Mouse (Mus musculus) cerebellum, adult 18-20 months (tissue): Measurements from ENCODE around the gene Rnh1.
A peak's percentile ranks its signal among the peaks of the same experiment; 100 is the strongest.

Experiments used
- DNase-seq, 2 experiments: peaks; one replicate each; pipeline ENCODE4 v3.0.0; 2021

Gene Rnh1

DNA sequence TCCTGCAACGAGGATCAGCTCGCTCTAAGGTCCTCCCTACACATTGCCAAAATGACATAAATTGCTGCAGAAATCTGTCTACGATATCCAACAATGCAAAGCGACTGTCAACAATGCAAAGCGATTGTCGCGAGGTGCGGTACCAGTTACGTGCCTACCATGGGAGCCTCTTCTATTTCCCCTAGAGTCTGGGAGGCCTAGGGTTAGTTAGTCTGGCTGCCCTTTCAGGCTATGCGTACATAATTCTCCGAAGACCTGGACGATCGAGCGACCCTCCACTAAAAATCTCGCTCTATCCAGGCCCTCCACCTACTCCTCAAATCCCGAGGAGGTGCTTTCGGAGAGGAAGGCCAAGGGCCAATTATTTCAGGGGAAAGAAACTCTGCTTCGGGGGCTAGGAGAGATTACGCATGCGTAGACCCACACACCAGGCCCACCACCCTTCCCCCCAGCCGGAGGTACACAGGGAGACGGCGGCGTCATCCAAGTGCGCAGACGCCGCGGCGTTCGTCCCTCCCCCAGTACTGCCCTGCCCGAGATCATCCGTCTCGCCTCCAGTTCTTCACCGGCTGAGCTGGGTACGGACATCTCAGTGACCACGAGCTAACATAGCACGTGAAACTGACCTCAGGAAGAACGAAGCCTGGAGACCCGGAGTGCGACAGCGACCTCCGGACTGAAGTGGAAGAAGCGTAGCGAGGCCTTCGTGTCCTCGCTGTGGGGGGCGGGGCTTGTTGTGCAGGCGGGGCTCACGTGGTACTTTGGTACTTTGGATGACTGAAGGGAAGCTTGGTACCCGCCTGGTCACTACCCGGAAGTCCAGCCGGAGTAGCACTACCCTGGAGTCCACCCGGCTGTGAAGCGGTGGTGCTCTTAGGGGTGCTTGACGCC is at the start of gene Rnh1:
TSS of gene Rnh1 (minus strand) at position 742 of the 891 bp plus-strand sequence.
- DNase-seq, result peak; percentile 91 to 92

DNA sequence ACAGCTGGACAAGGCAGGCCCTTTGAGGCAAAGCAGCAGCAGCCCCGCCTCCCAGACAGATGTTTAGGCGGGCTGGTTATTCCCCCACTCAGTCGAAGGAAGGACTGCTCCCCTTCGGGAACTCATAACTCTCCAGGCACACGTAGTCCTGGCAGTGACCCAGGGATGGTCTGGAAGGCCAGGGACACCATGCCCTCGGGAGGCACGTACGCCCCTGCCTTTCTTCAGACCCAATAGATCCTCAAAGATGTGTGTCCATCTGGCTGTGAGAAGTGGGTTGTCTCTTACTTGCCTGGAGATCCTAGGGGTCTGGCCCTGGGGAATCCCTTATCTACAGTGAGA is 49.4 kb upstream of the Rnh1 start:
- DNase-seq, result no peak

DNA sequence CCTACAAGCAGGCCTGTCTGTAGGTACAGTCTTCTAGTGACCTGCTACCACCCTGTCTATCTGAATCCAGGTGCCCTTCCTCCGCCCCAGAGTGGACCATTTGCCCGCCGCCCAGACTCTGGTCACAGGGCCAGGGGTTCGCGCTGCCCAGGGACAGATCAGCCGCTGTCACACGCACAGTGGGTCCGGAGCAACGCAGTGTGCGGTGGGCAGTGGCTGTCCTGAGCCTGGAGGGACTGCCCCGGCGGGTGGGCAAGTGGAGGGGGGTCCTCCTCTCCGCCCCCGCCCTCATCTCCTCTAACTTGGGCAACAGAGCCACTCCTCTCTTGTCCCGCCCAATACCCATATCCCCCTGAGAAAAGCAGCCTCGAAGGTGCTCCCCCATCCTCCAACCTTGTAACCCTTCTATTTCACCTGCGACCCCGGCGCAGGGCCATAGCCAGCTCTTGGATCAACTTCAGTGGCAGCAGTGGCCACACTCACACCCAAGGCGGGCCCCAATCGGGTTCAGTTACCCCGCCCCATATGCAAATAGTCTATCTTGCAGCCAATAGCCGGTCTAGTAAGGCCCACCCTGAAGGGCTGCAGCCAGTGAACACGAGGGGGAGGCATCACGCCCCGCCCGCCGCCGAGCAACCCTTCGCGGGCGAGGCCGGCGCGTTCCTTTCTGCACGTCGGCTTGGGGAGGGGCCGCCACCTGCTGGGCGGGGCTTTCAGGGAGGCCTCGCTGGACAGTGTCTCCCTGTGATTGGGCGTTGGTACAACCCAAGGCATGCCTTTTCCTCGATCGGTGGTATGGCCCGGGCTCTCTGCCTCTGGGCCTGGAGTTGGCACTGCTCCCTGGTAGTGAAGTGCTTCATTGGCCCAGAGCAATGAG is 48.8 kb upstream of the Rnh1 start:
- DNase-seq, result peak; percentile 86 to 92

DNA sequence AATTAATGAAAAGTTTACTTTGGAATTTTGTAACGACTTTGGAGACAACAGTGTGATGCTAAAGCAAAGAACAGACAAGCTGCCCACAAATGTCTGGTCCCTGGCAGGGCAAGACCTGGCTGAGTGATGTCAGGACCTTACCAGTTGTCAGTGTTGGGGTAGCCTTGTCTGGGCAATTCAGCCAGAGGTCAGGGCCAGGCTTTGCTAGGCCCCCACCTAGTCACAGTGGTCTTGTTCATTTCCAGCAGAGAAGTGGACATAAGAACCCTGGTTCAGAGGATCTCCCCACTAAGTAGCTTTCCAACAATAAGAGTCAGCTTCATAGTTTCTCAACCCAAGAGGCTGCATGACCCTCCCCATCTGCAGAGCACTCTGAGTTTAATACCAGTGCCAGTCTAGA is 47.7 kb upstream of the Rnh1 start:
- DNase-seq, result no peak

DNA sequence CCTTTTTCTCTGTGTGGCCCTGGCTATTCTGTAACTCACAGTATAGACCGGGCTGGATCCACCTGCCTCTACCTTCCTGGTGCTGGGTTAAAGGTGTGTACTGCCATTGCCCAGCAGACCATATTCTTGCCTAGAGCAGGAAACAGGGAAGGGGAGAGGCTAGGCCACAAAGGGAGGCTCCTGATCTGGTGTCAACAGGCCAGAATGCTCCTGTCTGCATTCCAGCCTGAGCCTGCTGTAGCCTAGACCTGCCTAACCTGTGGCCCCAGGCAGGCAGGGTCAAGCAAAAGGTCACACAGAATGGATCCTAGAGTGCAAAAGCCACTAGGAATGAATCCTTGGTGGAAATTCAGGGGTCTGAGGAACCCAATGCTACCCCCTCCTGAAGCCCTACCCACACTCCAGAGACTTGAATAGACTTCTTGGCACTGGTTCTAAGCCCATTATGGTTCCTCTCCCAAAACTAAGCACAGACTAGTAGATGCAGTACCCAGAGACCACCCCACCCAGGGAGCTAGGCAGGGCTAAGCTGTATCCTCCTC is 47.0 kb upstream of the Rnh1 start:
- no peak for DNase-seq

DNA sequence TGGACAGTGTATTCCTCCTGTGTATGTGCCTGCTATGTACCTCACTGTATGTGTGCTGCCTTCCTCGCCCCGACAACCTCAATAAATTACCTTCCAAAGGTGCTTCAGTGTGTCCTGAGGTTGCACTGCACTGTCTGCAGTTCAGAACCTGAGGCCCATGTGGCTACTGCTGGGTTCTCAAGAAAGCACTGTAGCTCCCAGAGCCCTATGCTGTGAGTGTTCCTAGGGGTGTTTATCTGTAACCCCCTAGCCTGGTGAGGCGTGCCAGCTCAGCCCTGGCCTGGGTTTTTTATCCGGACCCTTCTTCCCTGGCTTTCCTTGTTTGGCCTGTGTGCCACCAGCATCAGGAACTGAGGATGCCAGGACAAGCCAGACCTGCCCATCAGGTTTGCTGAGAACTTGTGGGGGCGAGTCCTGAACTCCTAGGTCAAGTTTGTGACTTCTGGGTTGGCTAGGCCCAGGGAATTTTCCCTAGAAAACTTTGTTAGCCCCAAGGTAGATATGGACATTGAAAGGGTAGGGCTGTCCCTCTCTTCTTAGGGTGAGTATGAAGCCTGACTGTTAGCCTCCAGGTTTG is 46.0 kb upstream of the Rnh1 start:
- no peak for DNase-seq

DNA sequence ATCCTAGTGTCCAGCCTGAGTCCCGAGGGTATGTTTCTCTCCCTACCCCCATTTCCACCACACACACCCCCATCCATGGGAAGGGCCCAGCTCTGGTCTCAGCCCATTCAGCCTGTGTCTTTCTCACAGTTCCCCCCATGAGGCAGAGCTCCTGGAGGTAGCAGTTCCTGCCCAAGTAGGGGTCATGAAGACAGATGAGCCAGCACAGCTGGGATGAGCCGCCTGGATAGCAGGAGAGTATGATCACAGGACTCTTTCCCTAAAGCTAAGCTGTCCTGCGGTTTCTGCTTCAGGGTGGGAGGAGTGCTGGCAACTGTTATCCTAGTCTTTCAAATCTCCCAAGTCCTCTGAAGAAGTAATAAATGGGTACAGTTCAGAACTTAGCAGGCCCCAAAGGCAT is 45.5 kb upstream of the Rnh1 start:
- DNase-seq, result no peak

DNA sequence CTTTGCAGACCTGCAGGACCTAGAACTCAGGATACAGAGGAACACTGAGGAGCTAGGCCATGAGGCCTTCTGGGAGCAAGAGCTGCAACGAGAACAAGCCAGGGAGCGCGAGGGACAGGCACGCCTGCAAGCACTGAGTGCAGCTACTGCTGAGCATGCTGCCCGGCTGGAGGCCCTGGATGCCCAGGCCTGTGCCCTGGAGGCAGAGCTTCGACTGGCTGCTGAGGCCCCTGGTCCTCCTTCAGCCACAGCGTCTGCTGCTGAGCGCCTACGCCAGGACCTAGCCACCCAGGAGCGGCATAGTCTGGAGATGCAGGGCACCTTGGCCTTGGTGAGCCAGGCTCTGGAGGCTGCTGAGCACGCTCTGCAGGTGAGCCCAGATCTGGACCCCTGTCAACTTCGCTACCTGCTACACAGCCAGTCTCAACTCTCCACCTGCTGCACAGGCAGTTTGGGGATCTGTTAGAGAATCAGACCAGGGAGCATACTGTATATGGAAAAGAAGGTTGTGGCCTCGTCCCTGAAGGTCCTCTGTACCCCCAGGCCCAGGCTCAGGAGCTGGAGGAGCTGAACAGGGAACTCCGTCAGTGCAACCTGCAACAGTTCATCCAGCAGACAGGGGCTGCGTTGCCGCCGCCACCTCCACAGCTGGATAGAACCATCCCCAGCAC is 44.8 kb upstream of the Rnh1 start:
- DNase-seq, result no peak

DNA sequence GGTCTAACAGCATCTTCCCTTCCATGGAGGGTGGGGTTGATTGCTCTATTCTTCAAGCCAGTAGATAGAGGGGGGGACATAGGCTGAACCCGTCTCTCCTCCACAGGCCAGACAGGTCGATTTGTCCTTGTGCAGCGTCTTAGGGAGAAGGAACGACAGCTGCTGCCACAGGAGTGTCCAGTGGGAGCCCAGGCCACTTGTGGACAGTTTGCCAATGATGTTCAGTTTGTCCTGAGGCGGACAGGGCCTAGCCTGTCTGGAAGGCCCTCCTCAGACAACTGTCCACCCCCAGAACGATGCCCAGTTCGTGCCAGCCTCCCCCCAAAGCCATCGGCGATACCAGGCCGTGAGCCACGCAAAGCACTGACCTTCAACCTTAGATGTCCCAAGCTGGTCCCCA is 44.2 kb upstream of the Rnh1 start:
- DNase-seq, result no peak

DNA sequence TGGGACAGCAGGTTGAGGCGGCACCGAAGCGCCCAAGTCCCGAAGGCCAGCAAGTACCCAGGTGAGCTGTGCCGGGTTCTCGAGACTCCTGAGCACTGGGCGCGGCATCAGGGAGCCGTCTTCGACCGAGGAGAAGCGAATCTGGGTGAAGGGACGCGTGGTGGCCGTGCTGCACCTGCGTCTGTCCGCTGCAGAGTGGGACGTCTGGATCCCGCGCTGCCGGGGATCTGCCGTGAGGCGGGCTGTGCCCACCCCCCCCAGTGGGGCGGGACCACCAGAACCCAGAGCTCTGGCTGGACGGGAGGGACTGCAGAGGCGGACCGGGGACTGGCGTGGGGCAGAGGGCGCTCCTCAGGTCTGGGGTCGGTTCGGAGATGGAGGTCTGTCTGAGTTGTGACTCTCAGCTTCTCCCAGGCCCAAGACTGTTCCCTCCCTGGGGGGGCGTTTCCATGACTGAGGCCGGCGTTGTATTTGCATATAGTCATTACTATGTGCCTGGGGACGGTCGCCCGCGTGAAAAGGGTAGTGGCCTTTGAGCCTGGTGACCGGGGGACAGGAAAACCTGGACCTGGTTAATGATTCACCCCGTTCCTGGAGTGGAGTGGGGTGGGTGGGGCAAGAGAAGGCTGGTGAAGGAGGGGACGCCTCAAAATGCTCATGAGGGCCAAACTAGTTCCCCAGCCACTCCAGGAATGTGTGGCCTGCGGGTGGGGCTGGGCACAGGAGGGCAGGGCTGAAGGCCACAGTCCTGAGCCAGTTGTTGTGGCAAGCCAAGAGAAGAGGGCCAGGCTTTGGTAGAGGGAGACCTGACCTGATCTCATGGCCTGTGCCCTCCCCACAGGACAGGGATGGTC is 43.5 kb upstream of the Rnh1 start:
- DNase-seq, result no peak

DNA sequence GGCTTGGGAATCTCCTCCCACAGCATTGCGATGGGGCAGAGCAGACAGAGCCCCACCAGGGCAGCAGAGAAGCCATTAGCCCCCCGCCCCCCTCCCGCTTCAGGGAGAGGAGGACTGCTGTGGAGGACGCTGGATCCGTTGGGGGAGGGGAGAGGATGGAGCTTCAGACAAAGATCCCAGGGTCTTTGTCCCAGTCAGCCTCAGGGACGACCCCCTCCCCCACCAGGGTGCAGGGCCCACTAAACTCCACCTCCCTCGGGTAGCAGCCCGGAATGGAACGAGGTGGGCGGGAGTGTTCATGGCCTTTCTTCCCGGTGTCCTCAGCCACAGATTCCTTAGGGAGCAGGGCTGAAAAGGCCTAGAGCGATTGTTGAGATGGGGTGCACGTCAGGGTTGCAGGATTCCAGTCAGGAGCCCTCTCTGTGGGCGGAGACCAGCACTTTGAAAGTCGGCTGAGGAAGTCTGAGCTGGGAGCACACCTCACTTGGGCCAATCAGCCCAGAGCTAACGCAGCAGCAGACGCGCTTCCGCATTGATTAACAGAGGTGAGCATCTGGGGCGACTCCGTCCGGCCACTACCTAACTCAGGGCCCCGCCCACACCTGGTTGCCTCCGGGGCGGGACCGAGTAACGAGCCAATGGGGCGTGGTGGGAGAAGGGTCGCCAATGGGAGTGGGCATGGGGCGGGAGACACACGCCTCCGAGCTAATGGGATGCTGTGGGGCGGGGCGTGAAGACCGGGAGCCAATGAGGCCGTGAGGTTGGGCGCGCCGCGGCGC is 42.6 kb upstream of the Rnh1 start, which contains the start of gene Rassf7:
TSS of gene Rassf7 (plus strand) at position 760 of the 779 bp plus-strand sequence.
- DNase-seq, result peak; percentile 85 to 94

DNA sequence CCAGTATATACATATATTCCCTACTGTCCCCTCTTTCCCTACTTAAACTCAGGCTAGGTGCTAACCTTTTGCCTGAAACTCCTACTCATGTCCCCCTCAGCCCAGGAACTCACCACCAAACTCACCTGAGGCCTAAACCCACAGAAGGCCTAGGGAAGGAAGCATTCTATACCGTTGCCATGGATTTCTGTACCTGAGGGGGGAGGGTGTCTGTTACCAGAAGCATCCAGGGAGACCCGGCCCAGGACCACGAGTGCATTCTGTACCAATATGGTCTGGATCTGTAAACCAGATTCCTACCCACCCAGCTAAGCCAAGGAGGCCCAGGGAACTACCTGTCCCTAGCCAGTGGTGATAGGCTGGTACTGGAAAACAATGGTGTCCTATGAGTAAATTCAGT is 41.7 kb upstream of the Rnh1 start:
- no peak for DNase-seq

DNA sequence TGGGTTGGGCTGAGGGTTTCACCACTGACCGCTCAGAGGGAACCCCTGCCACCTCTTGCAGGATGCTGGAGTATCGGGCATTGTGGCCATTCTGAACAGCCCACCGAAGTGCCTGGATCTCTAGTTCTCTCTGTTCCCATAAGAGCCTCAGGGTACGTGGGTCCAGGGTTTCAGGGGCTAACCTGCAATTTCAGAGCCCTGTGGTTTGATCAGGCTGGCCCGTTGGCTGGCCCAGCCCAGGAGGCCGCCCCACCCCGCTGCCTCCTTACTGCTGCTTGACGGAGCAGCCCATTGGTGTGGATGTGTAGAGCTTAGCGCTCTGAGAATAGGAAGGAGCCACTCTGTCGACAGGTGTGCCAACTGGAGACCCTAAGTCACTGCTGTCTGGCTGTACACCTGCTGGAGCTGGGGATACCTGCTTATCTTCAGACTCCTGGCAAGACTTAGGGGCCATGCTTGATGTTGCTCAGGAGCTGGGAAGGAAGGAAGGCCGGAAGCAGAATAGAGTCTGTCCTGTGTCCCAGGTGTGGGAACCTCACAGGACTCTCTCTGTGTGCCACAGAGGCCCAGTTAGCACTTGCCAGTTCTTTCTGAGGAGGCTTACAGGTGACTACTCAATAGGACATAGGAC is 41.1 kb upstream of the Rnh1 start, which contains the start of gene Lmntd2:
TSS of gene Lmntd2 (minus strand) at position 476 of the 631 bp plus-strand sequence.
- DNase-seq, result no peak

DNA sequence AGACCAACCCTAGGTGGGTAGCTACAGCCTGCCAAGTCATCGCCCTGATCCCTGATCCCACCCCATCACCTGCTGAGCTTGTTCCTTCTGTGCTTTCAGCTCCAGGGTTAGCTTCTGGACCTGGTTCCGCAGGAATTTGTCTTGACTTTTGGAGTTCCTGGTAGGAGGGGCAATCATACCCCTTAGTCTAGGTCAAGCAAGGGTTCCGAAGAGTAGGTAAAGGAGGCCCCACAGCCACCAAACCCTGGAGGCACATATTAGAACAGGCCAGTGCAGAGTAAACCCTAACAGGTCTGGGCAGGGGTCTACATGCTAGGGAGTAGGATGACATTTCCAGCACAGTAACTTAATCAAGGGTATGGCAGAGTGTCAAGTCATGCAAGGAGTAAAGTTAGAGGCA is 40.5 kb upstream of the Rnh1 start:
- no peak for DNase-seq

DNA sequence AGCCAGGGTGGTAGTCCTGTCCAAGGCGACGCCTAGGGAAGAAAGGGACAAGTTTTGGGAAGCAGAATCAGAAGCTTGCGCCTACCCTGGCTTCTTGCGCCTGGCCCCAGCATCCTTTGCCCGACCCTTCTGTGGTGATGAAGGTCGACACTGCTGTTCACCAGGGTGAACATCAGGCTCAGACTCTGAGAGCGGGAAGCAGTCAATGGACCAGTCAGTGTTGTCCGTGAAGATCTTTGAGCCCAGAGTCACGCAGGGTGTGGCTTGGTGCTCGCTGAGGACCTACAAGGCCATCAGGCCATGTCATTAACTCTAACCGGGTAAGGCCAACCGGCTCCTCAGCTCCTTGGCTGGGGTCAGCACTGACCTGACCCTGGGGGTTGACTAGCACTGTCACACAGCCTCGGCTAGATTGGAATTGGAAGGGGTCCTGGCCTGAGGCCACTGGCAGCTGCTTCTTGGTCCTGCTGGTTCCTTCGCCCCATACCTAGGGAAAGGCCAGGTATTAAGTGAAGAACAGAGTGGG is 38.0 kb upstream of the Rnh1 start:
- DNase-seq, result no peak

DNA sequence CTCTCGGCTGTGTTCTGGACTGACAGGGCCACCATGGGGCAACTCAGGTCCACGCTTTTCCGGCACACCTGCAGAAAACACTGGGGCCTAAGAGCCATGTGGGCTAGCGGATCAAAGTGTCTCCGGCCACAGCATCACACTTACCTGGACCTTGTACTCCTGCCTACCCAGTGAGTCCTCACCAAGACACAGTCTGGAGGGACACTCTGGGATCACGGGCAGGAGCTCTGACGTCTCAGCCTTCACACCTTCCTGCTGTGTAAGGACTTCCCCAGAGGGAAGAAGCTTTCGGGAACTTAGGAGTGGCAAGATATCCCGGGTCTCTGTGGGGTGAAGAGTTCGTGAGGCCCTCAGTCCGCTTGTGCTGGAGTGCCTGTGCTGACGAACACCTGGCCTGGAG is 37.5 kb upstream of the Rnh1 start:
- DNase-seq, result no peak

DNA sequence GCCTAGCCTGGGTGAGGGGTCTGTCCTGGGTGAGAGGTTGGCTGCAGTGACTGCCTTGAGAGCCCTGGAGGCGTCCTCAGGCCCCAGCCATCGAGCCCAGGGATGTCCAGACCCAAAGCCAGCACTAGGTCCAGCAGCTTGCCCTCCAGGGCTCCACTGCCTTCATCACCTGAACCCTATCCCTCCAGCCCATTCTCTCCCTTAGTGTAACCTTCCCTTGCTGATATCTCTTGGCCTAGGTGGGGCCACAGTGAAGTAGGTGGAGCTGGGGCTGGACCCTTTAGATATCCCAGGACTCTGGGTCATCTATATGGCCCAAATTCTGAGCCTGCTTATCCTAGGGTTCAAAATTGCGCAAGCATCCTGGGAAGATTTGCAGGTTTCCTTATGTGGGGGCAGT is 36.9 kb upstream of the Rnh1 start:
- no peak for DNase-seq

DNA sequence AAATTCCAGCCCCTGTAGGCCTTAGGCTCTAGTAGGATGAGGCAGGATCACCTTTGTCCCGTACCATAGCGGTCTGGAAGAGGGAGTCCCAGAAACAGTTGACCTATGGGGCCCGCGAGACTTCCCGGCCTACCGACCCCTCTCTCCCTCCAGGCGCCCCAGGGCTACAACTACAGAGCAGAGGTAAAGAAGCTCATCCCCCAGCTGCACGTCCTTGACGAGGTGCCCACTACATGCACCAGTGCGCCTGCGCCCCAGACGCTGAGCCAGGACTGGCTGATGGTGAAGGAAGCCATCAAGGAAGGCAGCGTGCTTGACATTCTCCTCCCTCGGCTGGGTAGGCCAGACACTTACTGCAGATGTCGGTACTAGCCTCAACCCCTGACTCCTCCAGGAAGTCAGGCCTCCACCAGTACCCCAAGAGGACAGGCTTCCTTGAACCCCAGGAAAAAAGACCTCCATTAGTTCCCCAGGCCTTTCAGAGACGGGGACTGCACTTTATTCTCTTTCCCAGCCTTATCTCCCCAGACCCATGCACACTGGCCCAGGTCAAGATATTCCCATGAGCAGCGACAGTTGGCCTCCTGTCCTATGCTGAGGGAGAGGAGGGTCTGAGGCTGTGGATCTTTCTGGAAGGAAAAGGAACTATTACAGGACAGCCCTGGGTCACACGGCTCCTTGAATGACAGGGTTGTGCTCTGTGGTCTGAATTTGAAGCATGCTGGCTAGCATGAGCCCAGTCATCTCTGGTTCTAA is 33.7 kb upstream of the Rnh1 start:
- DNase-seq, result no peak

DNA sequence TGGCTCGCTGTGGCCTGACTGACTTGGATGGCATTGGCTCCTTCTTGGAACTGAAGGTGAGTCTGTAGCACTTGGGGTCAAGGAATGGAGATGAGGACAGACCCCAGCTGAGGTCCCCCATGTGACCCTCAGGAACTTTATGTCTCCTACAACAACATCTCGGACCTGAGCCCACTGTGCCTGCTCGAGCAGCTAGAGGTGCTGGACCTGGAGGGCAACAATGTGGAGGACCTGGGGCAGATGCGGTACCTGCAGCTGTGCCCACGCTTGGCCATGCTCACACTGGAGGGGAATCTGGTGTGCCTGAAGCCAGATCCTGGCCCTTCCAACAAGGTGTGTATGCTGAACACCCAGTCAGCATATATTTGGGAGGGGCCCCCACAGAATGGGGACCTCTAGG is 32.8 kb upstream of the Rnh1 start:
- no peak for DNase-seq
